Mouse (Mus musculus) midbrain, embryonic 15.5 days (tissue): ENCODE measurements around the gene Agxt2. TPM values are rescaled to one million over a fixed set of nuclear protein-coding genes. Genes with fewer than 3 reads are reported as not detected.

Experiments used
- ATAC-seq: fragments of 200-750 bp; cut with Nextera tagmentation; replicated peaks from 2 replicates; pipeline ENCODE4 v1.8.0; 2017; ENCODE audit warnings: moderate TSS enrichment
- H3K27ac ChIP-seq: fragments of 300-500 bp; sonication (generic); 2 replicates; pipeline ENCODE4 v1.5.1; 2015; ENCODE audit warnings: mild to moderate bottlenecking, inconsistent platforms
- H3K27me3 ChIP-seq: fragments of 300-500 bp; sonication (generic); replicated peaks from 2 replicates; pipeline ENCODE4 v1.6.1; 2015; ENCODE audit warnings: inconsistent platforms
- H3K36me3 ChIP-seq: fragments of 300-500 bp; sonication (generic); replicated peaks from 2 replicates; pipeline ENCODE4 v1.6.1; 2015; ENCODE audit warnings: inconsistent platforms
- H3K4me1 ChIP-seq: fragments of 300-500 bp; sonication (generic); 2 replicates; pipeline ENCODE4 v1.6.1; 2015; ENCODE audit warnings: inconsistent platforms
- H3K4me2 ChIP-seq: fragments of 300-500 bp; sonication (generic); 2 replicates; pipeline ENCODE4 v1.6.1; 2015; ENCODE audit warnings: inconsistent platforms, mild to moderate bottlenecking, moderate library complexity
- H3K4me3 ChIP-seq: fragments of 300-500 bp; sonication (generic); 2 replicates; pipeline ENCODE4 v1.5.1; 2015; ENCODE audit warnings: mild to moderate bottlenecking, inconsistent platforms
- H3K9ac ChIP-seq: fragments of 300-500 bp; sonication (generic); 2 replicates; pipeline ENCODE4 v1.6.1; 2015; ENCODE audit warnings: mild to moderate bottlenecking, inconsistent platforms
- H3K9me3 ChIP-seq: fragments of 300-500 bp; sonication (generic); 2 replicates; pipeline ENCODE4 v1.6.1; 2016; ENCODE audit warnings: inconsistent platforms
- WGBS: fragments of 180-500 bp; shearing (Covaris S2); methylation state at CpG from one replicate; pipeline ENCODE4 v1.1.7; 2015; ENCODE audit warnings: mixed read lengths; 5-methylcytosine and 5-hydroxymethylcytosine counted together
- polyA plus RNA-seq: library from polyadenylated mRNA; unstranded; fragments of >200 nt; fragmentation: Nextera tagmentation; extraction: Ambion mirVana; gene quantifications from 2 replicates; pipeline ENCODE4 v1.2.1, GENCODE M21; 2015

The Agxt2 gene
- polyA plus RNA-seq, 1 experiment from 2014 or later = not detected

DNA sequence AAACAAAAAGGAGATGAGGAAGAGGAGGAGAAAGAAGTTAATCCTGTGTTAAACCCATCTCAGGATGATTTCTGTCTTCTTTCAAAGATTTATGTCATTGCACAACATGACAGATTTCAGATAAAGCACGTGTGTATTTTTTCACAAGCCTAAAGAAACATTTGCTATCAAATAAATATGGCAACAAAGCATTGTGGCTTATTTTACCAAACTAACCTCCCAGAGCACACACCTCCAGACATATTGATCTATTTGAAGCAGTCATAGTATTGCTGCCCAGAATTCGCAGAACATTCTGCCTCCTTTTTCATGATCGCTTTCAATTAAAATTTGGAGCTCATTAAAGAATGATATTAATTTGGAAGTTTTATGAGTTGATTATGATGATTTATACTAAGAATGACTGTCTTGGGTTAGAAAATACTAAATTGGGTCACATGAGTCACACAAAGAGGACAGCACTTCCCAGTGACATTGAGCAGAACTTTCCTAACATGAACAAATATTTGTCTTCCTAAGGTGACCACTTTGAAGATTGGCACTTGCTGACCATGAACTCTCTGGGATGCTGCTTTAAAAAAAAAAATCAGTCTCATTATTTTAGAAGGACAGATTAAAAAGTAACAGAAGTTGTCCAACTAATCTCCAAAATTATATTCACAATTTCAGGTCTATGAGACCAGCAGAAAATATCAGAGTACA is 21.6 kb downstream of the Agxt2 start:
- Histone ChIP-seq H3K36me3 (no peaks in the 10 kb centered on the region), H3K9me3 (no peaks in the 10 kb centered on the region), H3K9ac (no peak overlapping the region), H3K27me3 (no peaks in the 10 kb centered on the region), H3K4me3 (no peak overlapping the region), H3K4me2 (no peak overlapping the region), H3K27ac (no peak overlapping the region), H3K4me1 (no peaks in the 10 kb centered on the region)
- WGBS = 94% methylated on average over 3 of the region's 3 CpGs
- no peak for ATAC-seq

DNA sequence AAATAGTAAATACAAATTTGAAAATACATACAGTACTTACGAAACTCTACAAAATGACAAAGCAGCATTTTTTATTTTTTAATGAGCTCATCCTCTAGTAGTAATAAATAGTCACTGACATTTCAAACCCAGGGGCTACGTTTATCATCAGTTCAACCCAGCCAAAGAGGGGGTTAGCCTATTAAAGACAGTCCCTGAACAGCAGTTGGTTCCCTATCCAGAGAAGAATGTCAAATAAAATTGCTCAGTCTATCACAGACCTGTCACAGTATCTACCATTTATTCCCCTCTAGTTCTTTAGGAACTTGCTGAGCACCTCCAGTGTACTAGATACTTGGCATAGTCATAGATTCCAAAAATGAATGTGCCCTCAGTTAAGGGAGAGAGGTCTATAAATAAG is 28.9 kb downstream of the Agxt2 start:
- Histone ChIP-seq H3K27me3 (no peaks in the 10 kb centered on the region), H3K9me3 (no peaks in the 10 kb centered on the region), H3K36me3 (no peaks in the 10 kb centered on the region), H3K9ac (no peak overlapping the region), H3K4me1 (no peaks in the 10 kb centered on the region), H3K4me3 (no peak overlapping the region), H3K27ac (no peak overlapping the region), H3K4me2 (no peak overlapping the region)
- no peak for ATAC-seq
- 78% methylated on average over 2 of the region's 2 CpGs for WGBS

DNA sequence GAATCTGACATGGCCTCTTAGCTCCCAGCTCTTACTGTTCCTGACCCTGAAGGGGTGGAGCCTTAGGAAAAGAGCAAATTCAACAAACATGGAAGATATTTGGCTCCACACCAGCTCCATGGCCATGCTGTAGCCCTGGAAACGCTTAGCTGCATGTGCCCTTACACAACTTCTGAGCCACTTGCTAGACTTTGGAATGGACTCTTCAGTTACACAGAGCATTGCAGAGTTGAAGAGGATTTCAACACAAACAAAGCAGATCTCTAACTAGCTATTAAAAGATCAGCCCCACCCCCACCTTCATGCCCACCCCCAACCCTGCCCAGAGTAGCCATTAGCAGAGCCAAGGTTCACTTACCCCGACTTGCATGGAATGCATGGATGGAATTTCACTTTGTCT is 41.5 kb downstream of the Agxt2 start:
- no peak overlapping the region for H3K27ac ChIP-seq
- H3K4me3 ChIP-seq = no peak overlapping the region
- no peaks in the 10 kb centered on the region; the same call in 1 of the 2 replicates for H3K9me3 ChIP-seq
- no peak overlapping the region for H3K9ac ChIP-seq
- no peak for ATAC-seq
- no peak overlapping the region for H3K4me2 ChIP-seq
- no peaks in the 10 kb centered on the region for H3K4me1 ChIP-seq
- no peaks in the 10 kb centered on the region for H3K27me3 ChIP-seq
- no peaks in the 10 kb centered on the region for H3K36me3 ChIP-seq
- 75% methylated on average over 2 of the region's 2 CpGs for WGBS

DNA sequence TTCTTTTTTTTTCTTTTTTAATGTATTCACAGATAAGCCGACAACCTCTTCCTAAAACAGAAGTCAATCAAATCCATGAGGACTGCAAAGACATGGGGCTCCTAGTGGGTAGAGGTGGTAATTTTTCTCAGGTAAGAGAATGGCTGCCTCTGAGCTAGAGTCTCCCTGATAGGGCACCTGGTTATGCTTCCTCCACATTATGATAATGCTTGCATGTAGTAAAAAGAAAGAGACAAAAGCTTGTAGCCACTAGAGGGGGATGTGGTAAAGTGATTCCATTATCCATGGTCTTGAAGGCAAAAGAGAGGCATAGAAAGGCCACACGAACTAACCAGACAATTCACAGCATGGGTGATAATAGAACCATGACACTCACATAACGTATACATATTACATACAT is 42.1 kb downstream of the Agxt2 start:
- no peak overlapping the region for H3K9ac ChIP-seq
- no peaks in the 10 kb centered on the region for H3K4me1 ChIP-seq
- H3K36me3 ChIP-seq = no peaks in the 10 kb centered on the region
- no peak overlapping the region for H3K4me2 ChIP-seq
- 41% methylated on average over 3 of the region's 3 CpGs for WGBS
- no peak overlapping the region for H3K4me3 ChIP-seq
- no peak overlapping the region for H3K27ac ChIP-seq
- no peaks in the 10 kb centered on the region; the same call in 1 of the 2 replicates for H3K9me3 ChIP-seq
- H3K27me3 ChIP-seq = no peaks in the 10 kb centered on the region
- ATAC-seq = no peak

DNA sequence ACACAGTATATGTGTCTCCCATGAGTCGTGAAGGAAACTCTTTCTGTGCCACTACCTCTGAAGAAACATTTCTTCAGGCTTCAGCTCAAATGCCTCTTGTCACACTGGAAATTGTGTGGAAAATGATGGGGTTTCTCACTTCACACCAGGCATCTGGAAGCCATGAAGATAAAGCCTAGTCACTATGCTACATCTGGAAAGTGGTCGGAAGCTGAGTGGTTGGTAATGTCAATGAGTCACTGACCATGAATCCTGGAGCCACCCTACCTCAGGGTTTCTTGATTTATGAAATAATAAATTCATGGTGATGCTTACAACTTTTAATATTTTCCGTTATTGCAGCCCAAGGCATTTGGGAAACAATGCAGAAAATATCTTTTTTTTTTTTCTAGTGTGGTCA is 51.5 kb downstream of the Agxt2 start:
- H3K4me2 ChIP-seq = no peak overlapping the region
- no peak overlapping the region for H3K4me3 ChIP-seq
- 95% methylated on average over 3 of the region's 3 CpGs for WGBS
- ATAC-seq = no peak
- H3K27me3 ChIP-seq = no peaks in the 10 kb centered on the region
- H3K9ac ChIP-seq = no peak overlapping the region
- no peaks in the 10 kb centered on the region for H3K36me3 ChIP-seq
- H3K9me3 ChIP-seq = no peaks in the 10 kb centered on the region
- no peak overlapping the region for H3K27ac ChIP-seq
- H3K4me1 ChIP-seq = no peaks in the 10 kb centered on the region

DNA sequence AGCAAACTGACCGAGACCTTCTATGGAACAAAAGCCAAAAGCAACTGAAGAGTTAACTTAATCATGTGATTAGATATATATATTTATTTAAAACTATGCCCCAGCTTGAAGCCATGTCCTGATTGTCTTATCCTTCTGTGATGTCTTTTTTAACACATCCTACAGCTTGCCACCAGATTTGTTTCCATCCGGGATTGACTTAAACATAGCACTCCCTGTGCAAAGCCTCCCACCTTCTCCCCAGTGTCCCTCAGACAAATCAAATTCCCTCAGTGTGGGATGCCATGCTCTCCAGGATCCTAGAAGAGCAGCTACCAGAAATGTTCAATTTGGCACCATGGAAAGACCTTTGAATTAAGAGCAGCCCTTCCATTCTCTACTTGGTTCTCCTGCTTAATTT is 52.5 kb downstream of the Agxt2 start:
- Histone ChIP-seq H3K4me3 (no peak overlapping the region), H3K27me3 (no peaks in the 10 kb centered on the region), H3K4me1 (no peaks in the 10 kb centered on the region), H3K9me3 (no peaks in the 10 kb centered on the region), H3K4me2 (no peak overlapping the region), H3K9ac (no peak overlapping the region), H3K27ac (no peak overlapping the region), H3K36me3 (no peaks in the 10 kb centered on the region)
- 79% methylated on average over 2 of the region's 2 CpGs for WGBS
- no peak for ATAC-seq

DNA sequence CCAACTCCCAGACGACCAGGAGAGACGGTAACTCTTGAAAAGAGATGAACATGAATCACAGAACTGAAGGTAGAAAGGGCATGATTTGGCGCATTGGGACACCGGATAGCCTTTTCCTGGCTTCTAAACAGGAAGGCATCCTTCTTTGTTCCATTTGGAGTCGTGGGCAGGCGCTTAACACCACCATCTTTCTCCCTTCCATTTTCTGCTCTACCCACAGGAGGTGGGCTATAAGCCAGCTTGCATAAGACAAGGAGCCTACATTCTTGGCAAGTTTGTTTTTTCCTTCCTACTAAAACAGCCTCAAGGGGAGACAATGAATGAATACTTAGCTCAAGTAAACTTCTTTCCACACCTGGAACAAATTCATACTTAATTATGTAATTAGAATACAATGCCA is 55.3 kb downstream of the Agxt2 start:
- H3K4me1 ChIP-seq = no peaks in the 10 kb centered on the region
- no peaks in the 10 kb centered on the region for H3K9me3 ChIP-seq
- no peak for ATAC-seq
- no peak overlapping the region for H3K27ac ChIP-seq
- no peak overlapping the region for H3K4me3 ChIP-seq
- no peak overlapping the region for H3K4me2 ChIP-seq
- no peaks in the 10 kb centered on the region for H3K36me3 ChIP-seq
- WGBS = 89% methylated on average over 6 of the region's 6 CpGs
- H3K27me3 ChIP-seq = no peaks in the 10 kb centered on the region
- no peak overlapping the region for H3K9ac ChIP-seq

DNA sequence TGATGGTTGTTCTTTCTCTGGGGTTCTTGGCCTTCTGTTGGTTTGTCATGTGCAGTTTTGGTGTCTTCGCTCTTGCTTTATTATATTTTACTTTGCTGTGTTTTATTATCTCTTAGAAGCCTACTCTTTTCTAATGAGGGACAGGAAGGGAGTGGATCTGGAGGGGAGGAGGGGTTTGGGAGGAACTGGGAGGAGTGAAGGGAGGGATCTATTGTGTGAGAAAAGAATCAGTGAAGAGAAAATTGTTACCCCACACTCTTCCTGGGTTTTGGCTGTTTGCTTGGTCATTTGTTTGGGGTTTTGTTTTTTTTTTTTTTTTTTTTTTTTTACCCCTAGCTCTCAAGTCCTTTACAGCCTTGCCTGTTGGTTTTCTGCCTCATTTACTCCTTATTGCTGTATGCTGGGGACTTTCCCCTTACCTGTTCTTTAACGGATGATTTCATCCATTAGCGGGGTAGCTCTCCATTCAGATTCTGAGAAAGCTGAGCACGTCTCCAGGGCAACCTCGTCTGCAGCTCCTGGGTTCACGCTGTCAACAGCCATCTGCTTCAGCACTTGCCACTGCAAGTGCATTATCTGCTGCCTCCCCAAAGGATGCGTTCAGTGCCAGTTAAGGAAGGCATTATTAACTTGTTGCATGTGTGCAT is 62.9 kb downstream of the Agxt2 start:
- WGBS = 13% methylated on average over 7 of the region's 7 CpGs
- H3K4me1 ChIP-seq = peaks cover 7% of the 10 kb centered on the region
- H3K4me2 ChIP-seq = no peak overlapping the region
- no peaks in the 10 kb centered on the region for H3K36me3 ChIP-seq
- no peak overlapping the region for H3K9ac ChIP-seq
- no peaks in the 10 kb centered on the region for H3K27me3 ChIP-seq
- H3K9me3 ChIP-seq = no peaks in the 10 kb centered on the region
- H3K27ac ChIP-seq = no peak overlapping the region
- H3K4me3 ChIP-seq = no peak overlapping the region
- ATAC-seq = peak; percentile 81

DNA sequence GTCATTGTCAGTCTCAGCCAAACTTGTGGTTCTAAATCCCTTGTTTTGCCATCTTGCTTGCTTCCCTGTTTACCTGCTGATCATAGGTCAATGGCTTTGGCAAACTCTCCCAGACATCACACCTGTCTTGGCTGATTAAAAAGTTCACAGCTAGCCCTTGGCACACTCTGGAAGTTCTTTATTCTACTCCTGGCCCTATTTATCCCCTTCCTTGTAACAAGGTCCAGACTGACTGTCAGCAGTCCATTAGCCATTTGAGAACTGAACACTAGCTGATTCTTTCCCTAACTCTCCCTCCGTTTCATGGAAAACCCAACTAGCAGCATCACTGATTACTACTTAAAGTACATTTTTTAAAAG is 63.4 kb downstream of the Agxt2 start:
- no peaks in the 10 kb centered on the region for H3K27me3 ChIP-seq
- H3K4me2 ChIP-seq = no peak overlapping the region
- no peak overlapping the region for H3K9ac ChIP-seq
- no peak overlapping the region for H3K27ac ChIP-seq
- peaks cover 7% of the 10 kb centered on the region for H3K4me1 ChIP-seq
- 21% methylated on average over 1 of the region's 1 CpGs for WGBS
- H3K4me3 ChIP-seq = no peak overlapping the region
- ATAC-seq = peak; percentile 28; the same call in 1 of the 2 replicates
- H3K36me3 ChIP-seq = no peaks in the 10 kb centered on the region
- H3K9me3 ChIP-seq = no peaks in the 10 kb centered on the region

DNA sequence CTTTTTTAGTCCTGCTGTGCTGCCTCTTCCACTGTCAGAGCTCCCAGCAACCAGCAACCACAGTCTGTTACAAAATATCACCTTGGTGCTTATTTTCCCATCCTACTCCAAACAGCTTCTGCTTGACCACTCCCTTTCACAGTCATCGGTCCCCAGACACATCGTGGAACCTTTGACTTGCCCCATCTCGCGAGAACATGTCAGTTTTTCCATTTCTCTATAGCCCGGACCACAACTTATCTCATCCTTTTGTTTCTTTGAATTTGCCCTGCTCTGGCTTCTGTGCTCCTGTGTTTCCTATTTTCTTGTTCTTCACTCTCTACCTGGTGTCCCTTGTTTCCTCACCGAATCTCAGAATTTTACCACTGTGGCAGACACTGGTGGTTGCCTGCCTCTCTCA is 67.8 kb downstream of the Agxt2 start:
- H3K4me2 ChIP-seq = no peak overlapping the region
- 98% methylated on average over 6 of the region's 6 CpGs for WGBS
- peaks cover 7% of the 10 kb centered on the region for H3K4me1 ChIP-seq

DNA sequence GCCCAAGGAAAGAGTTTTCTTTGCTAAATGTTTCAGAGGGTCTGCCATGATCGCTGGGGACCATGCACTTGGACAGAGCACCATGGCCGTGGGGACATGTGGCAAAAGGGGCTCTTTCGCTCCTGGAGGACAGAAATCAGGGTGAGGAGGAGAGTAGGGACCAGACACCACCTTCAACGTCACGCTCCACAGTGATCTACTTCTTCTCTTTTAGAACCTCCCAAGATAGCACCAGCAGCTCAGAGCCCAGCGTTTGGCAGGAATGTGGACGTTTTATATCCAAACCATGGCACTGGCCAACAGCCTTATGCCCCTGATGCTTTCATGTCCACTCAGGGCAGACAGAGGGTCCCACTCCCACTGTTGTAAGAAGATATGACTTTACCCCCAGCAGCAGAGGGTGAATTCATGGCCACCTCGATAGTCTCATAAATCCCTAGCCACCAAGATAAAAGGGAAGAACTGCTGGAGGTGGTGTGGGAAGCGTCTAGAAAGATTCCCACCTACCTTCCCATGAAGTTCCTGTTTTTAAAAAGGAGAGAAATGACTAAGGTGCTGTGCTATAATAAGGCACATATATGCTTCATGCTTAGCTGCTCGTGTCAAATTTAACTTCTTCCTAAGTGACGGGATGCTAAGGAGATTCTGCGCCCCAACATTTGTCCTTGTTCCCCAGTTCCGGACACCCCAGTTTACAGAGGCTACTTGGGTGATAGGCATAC is 68.4 kb downstream of the Agxt2 start:
- Histone ChIP-seq H3K4me1 (peaks cover 3% of the 10 kb centered on the region; the same call in 1 of the 2 replicates), H3K4me2 (no peak overlapping the region), H3K9ac (no peak overlapping the region), H3K27me3 (no peaks in the 10 kb centered on the region), H3K36me3 (no peaks in the 10 kb centered on the region), H3K9me3 (no peaks in the 10 kb centered on the region), H3K27ac (no peak overlapping the region), H3K4me3 (no peak overlapping the region)
- ATAC-seq = no peak
- 96% methylated on average over 13 of the region's 13 CpGs for WGBS

More for the DNA sequence above, 67.8 kb downstream of the Agxt2 start:
- Histone ChIP-seq H3K9ac (no peak overlapping the region), H3K27ac (no peak overlapping the region), H3K9me3 (no peaks in the 10 kb centered on the region), H3K36me3 (no peaks in the 10 kb centered on the region), H3K27me3 (no peaks in the 10 kb centered on the region), H3K4me3 (no peak overlapping the region)
- no peak for ATAC-seq

DNA sequence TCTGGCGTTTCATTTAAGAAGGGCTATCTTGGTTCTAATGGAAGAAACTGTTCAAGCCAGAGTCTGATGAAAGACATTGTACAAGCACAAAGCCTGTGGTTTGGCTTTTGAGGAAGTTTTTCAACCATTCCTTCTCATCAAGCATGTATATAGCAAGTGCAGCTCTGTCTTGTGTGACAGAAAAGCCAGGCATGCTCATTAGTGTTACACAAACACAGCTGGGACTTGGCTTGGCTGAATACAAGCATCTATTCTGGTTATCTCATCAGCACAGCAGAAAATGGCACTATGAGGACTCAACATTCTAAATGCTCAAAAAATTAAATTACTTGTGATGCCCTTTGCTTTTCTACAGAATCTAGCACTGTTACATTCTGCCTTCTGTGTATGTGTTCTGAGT is 78.6 kb downstream of the Agxt2 start:
- Histone ChIP-seq H3K36me3 (no peaks in the 10 kb centered on the region; the same call in 1 of the 2 replicates), H3K9ac (no peak overlapping the region), H3K4me1 (no peaks in the 10 kb centered on the region), H3K27ac (no peak overlapping the region), H3K27me3 (no peaks in the 10 kb centered on the region), H3K4me2 (no peak overlapping the region), H3K9me3 (0 out of 2 replicates have a peak, but pooled peaks cover 3% of the 10 kb centered on the region), H3K4me3 (no peak overlapping the region)
- ATAC-seq = no peak
- WGBS = 82% methylated on average over 1 of the region's 1 CpGs
